14 mouse cellular contexts compared by ENCODE assay signal in the genomic region with DNA sequence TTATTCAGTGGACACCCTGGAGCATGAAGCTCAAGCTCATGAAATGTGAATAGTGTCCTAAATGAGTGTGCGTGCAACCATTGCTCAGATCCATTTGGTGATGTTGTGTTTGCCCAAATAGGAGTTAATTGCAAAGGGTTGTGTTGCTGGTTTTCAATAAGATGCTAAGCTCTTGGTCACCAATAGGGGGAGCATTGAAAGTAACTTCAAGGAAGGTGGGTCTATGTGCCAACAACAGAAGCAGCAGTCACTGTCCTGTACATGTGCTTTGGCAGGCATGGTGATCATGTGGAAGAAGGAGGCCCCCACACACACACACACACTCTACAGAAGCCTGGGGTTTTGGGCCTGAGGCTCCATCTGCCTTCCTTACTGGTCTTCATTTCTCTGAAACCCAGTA.
DNase-seq lines count a peak whose midpoint lies in the region; ATAC-seq and TF ChIP-seq lines count a peak whose summit lies in the region.
"Had no signal": no experiment of that assay in that cellular context is flagged by ENCODE, and none has a peak within 500 bp of the region (broad histone marks: within the 10 kb centered on the region; RNA-seq: fewer than 3 reads in every experiment).

No protein-coding gene starts in this region.

- peak; percentile 20; the same call in 1 of the 2 replicates for TF ChIP-seq CTCF in hindbrain, postnatal 0 days (IDR thresholded peaks at IDR 0.05; ENCODE audit: low read depth)
- peak; percentile 51 for TF ChIP-seq CTCF in lung, embryonic 14.5 days (IDR thresholded peaks at IDR 0.05; ENCODE audit: low read depth)
- peak; percentile 52 for TF ChIP-seq CTCF in stomach, postnatal 0 days (IDR thresholded peaks at IDR 0.05; ENCODE audit: low read depth)

- no peak overlapping the region for H3K4me3 ChIP-seq in hindbrain, postnatal 0 days (ENCODE audit: low read length)
- no peak overlapping the region for H3K4me3 ChIP-seq in hindbrain, embryonic 14.5 days (replicated peaks; ENCODE audit: low read length)
- H3K4me3 ChIP-seq in lung, embryonic 14.5 days (ENCODE audit: low read depth, low read length), result no peak overlapping the region
- H3K4me3 ChIP-seq in stomach, postnatal 0 days (ENCODE audit: low read depth, low read length), result no peak overlapping the region
- H3K4me3 ChIP-seq: embryonic facial prominence, embryonic 15.5 days; forebrain, embryonic 12.5 days; hindbrain, embryonic 13.5 days; limb, embryonic 12.5 days had no signal

- no peaks in the 10 kb centered on the region for H3K27me3 ChIP-seq in hindbrain, postnatal 0 days (ENCODE audit: insufficient read depth, low read length)
- no peaks in the 10 kb centered on the region for H3K27me3 ChIP-seq in hindbrain, embryonic 14.5 days (ENCODE audit: control insufficient read depth, insufficient read depth, low read length)
- no peaks in the 10 kb centered on the region for H3K27me3 ChIP-seq in lung, embryonic 14.5 days (ENCODE audit: insufficient read depth, low read length)
- no peaks in the 10 kb centered on the region for H3K27me3 ChIP-seq in stomach, postnatal 0 days (ENCODE audit: control insufficient read depth, insufficient read depth, low read length)
- H3K27me3 ChIP-seq: embryonic facial prominence, embryonic 15.5 days; forebrain, embryonic 12.5 days; hindbrain, embryonic 13.5 days; limb, embryonic 12.5 days had no signal

- 89% methylated on average over 1 of the region's 1 CpGs for WGBS in hindbrain, postnatal 0 days
- WGBS in hindbrain, embryonic 14.5 days, result 97% methylated on average over 1 of the region's 1 CpGs
- 95% methylated on average over 1 of the region's 1 CpGs for WGBS in lung, embryonic 14.5 days
- 90% methylated on average over 1 of the region's 1 CpGs for WGBS in stomach, postnatal 0 days

- H3K27ac ChIP-seq in hindbrain, postnatal 0 days, result no peak overlapping the region
- no peak overlapping the region for H3K27ac ChIP-seq in hindbrain, embryonic 14.5 days
- no peak overlapping the region for H3K27ac ChIP-seq in lung, embryonic 14.5 days (ENCODE audit: low read depth)
- no peak overlapping the region for H3K27ac ChIP-seq in stomach, postnatal 0 days (replicated peaks)
- H3K27ac ChIP-seq: embryonic facial prominence, embryonic 15.5 days; forebrain, embryonic 12.5 days; hindbrain, embryonic 13.5 days; limb, embryonic 12.5 days had no signal

- H3K4me1 ChIP-seq in hindbrain, postnatal 0 days (ENCODE audit: insufficient read depth, low read length), result 0 out of 2 replicates have a peak, but pooled peaks cover 4% of the 10 kb centered on the region
- H3K4me1 ChIP-seq in hindbrain, embryonic 14.5 days (replicated peaks; ENCODE audit: control insufficient read depth, insufficient read depth, low read length), result no peaks in the 10 kb centered on the region
- no peaks in the 10 kb centered on the region for H3K4me1 ChIP-seq in lung, embryonic 14.5 days (ENCODE audit: insufficient read depth)
- H3K4me1 ChIP-seq in stomach, postnatal 0 days (replicated peaks; ENCODE audit: control insufficient read depth, insufficient read depth), result no peaks in the 10 kb centered on the region
- H3K4me1 ChIP-seq: embryonic facial prominence, embryonic 15.5 days; forebrain, embryonic 12.5 days; hindbrain, embryonic 13.5 days; limb, embryonic 12.5 days had no signal

- ATAC-seq in hindbrain, postnatal 0 days, result no peak
- no peak for ATAC-seq in hindbrain, embryonic 14.5 days (ENCODE audit: low FRiP score)
- ATAC-seq in lung, embryonic 14.5 days (ENCODE audit: insufficient read depth), result no peak
- no peak for ATAC-seq in stomach, postnatal 0 days (ENCODE audit: low FRiP score, low TSS enrichment)

- no peaks in the 10 kb centered on the region for H3K9me3 ChIP-seq in hindbrain, postnatal 0 days (ENCODE audit: low read length)
- no peaks in the 10 kb centered on the region for H3K9me3 ChIP-seq in hindbrain, embryonic 14.5 days (ENCODE audit: control insufficient read depth, low read length)
- H3K9me3 ChIP-seq in lung, embryonic 14.5 days (ENCODE audit: low read depth, low read length), result no peaks in the 10 kb centered on the region
- no peaks in the 10 kb centered on the region for H3K9me3 ChIP-seq in stomach, postnatal 0 days (ENCODE audit: control insufficient read depth, low read length)
- H3K9me3 ChIP-seq: embryonic facial prominence, embryonic 15.5 days; forebrain, embryonic 12.5 days; hindbrain, embryonic 13.5 days; limb, embryonic 12.5 days had no signal

- no peak overlapping the region for H3K9ac ChIP-seq in hindbrain, postnatal 0 days (replicated peaks; ENCODE audit: low read length)
- no peak overlapping the region for H3K9ac ChIP-seq in hindbrain, embryonic 14.5 days
- no peak overlapping the region for H3K9ac ChIP-seq in lung, embryonic 14.5 days
- no peak overlapping the region for H3K9ac ChIP-seq in stomach, postnatal 0 days (ENCODE audit: low read length)
- H3K9ac ChIP-seq: embryonic facial prominence, embryonic 15.5 days; forebrain, embryonic 12.5 days; hindbrain, embryonic 13.5 days; limb, embryonic 12.5 days had no signal

- no peak for TF ChIP-seq EP300 in stomach, postnatal 0 days (optimal IDR thresholded peaks at IDR 0.05)

- no peak overlapping the region for H3K4me2 ChIP-seq in hindbrain, postnatal 0 days (ENCODE audit: low read depth, low read length)
- H3K4me2 ChIP-seq in hindbrain, embryonic 14.5 days (replicated peaks), result no peak overlapping the region
- H3K4me2 ChIP-seq in lung, embryonic 14.5 days, result no peak overlapping the region
- H3K4me2 ChIP-seq in stomach, postnatal 0 days (replicated peaks; ENCODE audit: low read depth), result no peak overlapping the region
- H3K4me2 ChIP-seq: embryonic facial prominence, embryonic 15.5 days; forebrain, embryonic 12.5 days; hindbrain, embryonic 13.5 days; limb, embryonic 12.5 days; midbrain, embryonic 11.5 days had no signal

- no peaks in the 10 kb centered on the region for H3K36me3 ChIP-seq in hindbrain, postnatal 0 days (ENCODE audit: insufficient read depth, low read length)
- no peaks in the 10 kb centered on the region for H3K36me3 ChIP-seq in hindbrain, embryonic 14.5 days (replicated peaks; ENCODE audit: control insufficient read depth, insufficient read depth)
- H3K36me3 ChIP-seq in lung, embryonic 14.5 days (ENCODE audit: insufficient read depth), result no peaks in the 10 kb centered on the region
- no peaks in the 10 kb centered on the region for H3K36me3 ChIP-seq in stomach, postnatal 0 days (ENCODE audit: control insufficient read depth, insufficient read depth, low read length)
- H3K36me3 ChIP-seq: embryonic facial prominence, embryonic 15.5 days; forebrain, embryonic 12.5 days; hindbrain, embryonic 13.5 days; limb, embryonic 12.5 days had no signal

- DNase-seq in hindbrain, postnatal 0 days (ENCODE audit: low spot score), result no peak
- DNase-seq in hindbrain, embryonic 14.5 days (ENCODE audit: low spot score), result no peak
- no peak for DNase-seq in lung, embryonic 14.5 days
- DNase-seq in lung, postnatal 14 days, result no peak
- DNase-seq in R1 (ENCODE audit: low read depth, low spot score), result peak; percentile 8
- DNase-seq in stomach, postnatal 0 days (ENCODE audit: low spot score), result no peak
- no peak for DNase-seq in c-Kit-positive CD71-positive TER-119-positive erythroid progenitor cells, embryonic 14.5 days (ENCODE audit: low spot score)
- DNase-seq: kidney, adult 9 months; thymus, postnatal 4 days had no signal
